Mouse (Mus musculus): ENCODE results near the gene Slc10a6.

DNA sequence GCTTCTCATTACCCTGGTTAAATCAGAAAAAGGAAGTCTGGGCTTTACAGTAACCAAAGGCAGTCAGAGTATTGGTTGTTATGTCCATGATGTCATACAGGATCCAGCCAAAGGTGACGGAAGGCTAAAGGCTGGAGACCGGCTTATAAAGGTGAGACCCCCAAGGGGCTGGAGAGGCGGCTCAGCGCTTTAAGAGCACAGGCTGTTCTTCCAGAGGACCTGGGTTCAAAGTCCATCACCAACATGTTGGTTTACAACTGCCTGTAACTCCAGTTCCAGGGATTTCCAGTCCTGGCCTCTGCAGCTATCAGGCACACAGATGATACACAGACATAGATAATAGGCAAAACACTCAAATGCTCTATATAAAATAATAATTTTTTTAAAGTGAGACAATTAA, 61.2 kb downstream of the Slc10a6 start:
- TF ChIP-seq CTCF (conservative IDR thresholded peaks at IDR 0.05; ENCODE audit: insufficient read depth, insufficient read length, low read depth, low read length) = no peak
- no peak for TF ChIP-seq POLR2A (IDR thresholded peaks at IDR 0.05; ENCODE audit: low read depth, low read length)
